Mouse (Mus musculus): Measurements from ENCODE around the gene Aco2. TPM values are rescaled to one million over a fixed set of nuclear protein-coding genes. Genes with fewer than 3 reads are reported as not detected.
A peak's percentile ranks its signal among the peaks of the same experiment; 100 is the strongest.

Gene Aco2
- total RNA-seq, 2 experiments from 2014 or later, result 16.3 to 59.3 TPM

DNA sequence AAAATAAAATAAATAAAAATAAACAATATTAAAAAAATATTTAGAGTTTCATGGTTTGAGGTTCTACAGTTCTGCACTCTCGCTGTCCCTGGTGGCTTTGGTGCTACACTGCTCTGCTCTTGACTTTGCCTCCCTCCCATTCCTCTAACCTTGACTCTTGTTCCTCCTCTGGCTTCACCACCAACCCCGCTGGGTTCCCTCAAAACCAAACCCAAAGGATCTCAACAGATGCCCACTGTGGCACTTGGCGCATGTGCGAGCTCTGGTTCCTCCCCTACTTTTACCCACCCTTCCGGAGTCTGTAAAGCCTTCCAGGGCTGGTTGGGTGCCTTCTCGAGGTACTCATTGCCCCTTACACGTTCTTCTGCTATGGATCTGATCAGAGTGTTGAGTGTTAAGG, 29.8 kb upstream of the Aco2 start:
- ATAC-seq (replicated peaks; ENCODE audit: low FRiP score, poor library complexity, severe bottlenecking), result no peak

- ATAC-seq (replicated peaks; ENCODE audit: low FRiP score, poor library complexity, severe bottlenecking), result no peak
Measured at GRCm38 (mm10) chr15:81845033-81845625, 27.0 kb upstream of the Aco2 start.

DNA sequence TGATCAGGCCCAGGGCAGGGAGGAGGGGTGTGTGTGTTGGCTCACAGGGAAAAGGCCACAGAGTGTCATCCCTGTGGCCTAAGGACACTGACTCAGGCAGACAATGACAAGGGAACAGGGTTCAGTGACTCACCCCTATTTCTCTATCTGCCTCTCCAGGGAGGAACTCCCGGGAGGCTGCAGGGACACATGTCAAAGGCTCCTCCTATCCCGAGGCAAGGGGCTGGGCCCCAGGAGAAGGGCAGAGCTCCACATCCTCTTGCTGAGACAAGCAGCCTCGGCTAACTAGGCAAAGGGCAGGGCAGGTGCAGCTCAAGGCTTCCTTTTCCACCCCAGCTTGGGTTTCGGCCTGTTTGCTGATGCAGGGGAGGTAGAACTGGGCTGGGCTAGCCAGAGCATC, 26.4 kb upstream of the Aco2 start:
- no peak for ATAC-seq (replicated peaks; ENCODE audit: low FRiP score, poor library complexity, severe bottlenecking)

- ATAC-seq (replicated peaks; ENCODE audit: low FRiP score, poor library complexity, severe bottlenecking), result no peak
Measured at GRCm38 (mm10) chr15:81846755-81847154, 25.4 kb upstream of the Aco2 start.

GRCm38 (mm10) chr15:81847161-81847560, 24.9 kb upstream of the Aco2 start:
- no peak for ATAC-seq (replicated peaks; ENCODE audit: low FRiP score, poor library complexity, severe bottlenecking)

GRCm38 (mm10) chr15:81847861-81848260, 24.2 kb upstream of the Aco2 start:
- 0 out of 2 replicates have a peak, but pooled peaks have one; percentile 10 for ATAC-seq (replicated peaks; ENCODE audit: low FRiP score, poor library complexity, severe bottlenecking)

GRCm38 (mm10) chr15:81848301-81848700, 23.8 kb upstream of the Aco2 start:
- peak; percentile 86 for ATAC-seq (replicated peaks; ENCODE audit: low FRiP score, poor library complexity, severe bottlenecking)

GRCm38 (mm10) chr15:81849104-81849503, 23.0 kb upstream of the Aco2 start:
- ATAC-seq (replicated peaks; ENCODE audit: low FRiP score, poor library complexity, severe bottlenecking), result no peak

- ATAC-seq (replicated peaks; ENCODE audit: low FRiP score, poor library complexity, severe bottlenecking), result no peak
Measured at GRCm38 (mm10) chr15:81850718-81851117, 21.4 kb upstream of the Aco2 start.

DNA sequence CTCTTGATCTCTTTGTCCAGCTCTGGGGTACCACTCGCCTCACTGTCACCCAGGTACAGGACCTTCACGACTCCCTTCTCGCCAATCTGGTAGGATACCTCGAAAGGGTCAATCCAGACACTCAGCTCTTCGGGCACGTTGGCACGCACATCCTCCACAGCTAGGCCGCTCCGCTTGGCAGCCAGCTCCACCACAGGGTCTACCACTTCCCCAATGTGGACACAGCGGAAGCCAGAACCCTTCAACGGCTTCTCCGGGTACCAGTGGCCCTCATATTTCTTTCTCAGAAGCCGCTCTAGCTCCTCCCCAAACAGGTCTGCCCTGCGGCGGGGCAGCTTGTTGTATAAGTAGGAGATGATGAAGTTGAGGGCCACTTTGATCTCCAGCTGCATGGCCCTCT, 20.7 kb upstream of the Aco2 start:
- ATAC-seq (replicated peaks; ENCODE audit: low FRiP score, poor library complexity, severe bottlenecking), result no peak

DNA sequence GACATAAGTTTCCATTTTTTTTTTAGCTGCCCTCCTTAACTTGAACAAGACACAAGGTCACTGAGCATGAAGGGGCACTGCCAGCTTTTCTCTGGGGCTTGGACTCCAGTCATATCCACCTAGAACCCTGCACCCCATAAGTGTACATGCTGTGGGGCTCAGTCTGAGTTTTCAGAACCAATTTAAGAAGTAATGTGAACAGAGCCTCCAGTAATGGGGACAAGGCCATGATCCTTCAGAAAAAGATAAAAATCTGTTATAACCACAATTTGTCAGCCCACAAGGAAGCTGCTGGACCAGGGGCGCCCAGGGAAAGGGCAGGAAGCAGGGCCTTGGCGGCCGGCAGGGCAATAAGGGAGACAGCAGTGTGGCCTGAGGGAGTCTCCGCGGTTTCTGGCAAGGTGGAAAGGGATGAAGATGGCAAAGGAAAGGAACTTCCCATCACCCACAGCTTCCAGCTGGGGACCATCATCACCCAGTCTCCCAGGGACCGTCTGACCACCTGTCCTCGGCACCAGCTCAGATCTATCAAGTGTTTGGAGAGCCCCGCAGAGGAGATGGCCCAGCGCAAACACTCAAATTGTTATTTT, 19.6 kb upstream of the Aco2 start:
- no peak for ATAC-seq (replicated peaks; ENCODE audit: low FRiP score, poor library complexity, severe bottlenecking)

DNA sequence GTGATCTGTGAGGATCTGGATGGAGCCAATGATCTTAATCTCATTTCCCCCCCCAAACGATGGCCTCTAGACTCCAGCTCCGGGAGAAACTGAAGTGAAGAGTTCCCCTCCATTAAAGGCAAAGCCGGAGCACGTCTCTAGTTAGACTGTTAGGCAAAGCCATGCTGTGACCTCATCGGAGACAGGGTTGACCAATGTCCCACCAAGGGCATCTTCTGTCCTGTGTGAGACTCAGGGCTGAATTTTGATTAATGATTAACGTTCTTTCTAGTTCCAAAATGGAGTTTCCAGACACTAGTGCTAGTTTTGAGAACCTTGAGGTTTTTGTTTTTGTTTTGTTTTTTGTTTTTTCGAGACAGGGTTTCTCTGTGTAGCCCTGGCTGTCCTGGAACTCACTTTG, 19.0 kb upstream of the Aco2 start:
- ATAC-seq (replicated peaks; ENCODE audit: low FRiP score, poor library complexity, severe bottlenecking), result no peak

GRCm38 (mm10) chr15:81856030-81856790, 15.9 kb upstream of the Aco2 start:
- ATAC-seq (replicated peaks; ENCODE audit: low FRiP score, poor library complexity, severe bottlenecking), result peak; percentile 73

GRCm38 (mm10) chr15:81856938-81857723, 15.0 kb upstream of the Aco2 start:
- no peak for ATAC-seq (replicated peaks; ENCODE audit: low FRiP score, poor library complexity, severe bottlenecking)

DNA sequence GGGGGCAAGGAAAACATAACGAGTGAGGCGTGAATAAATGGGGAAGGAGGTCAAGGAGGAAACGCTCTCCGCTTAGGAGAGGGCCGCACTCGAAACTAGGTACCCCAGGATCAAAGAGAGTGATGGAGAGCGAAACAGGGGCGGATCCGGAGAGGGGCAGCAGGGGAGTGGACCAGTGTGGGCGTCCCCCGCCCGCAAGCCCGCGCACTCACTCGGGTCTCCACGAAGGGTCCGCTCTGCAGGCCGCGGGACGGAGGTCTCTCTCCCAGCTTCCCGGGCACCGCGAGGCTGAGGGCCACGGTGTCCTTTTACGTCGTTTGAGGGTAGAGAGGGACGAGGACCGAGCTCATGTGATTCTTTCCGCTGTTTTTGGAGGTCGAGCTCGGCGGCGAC, 14.4 kb upstream of the Aco2 start:
- ATAC-seq (replicated peaks; ENCODE audit: low FRiP score, poor library complexity, severe bottlenecking), result peak; percentile 5

GRCm38 (mm10) chr15:81858138-81858516, 14.0 kb upstream of the Aco2 start:
- ATAC-seq (replicated peaks; ENCODE audit: low FRiP score, poor library complexity, severe bottlenecking), result peak; percentile 48

- ATAC-seq (replicated peaks; ENCODE audit: low FRiP score, poor library complexity, severe bottlenecking), result peak; percentile 37
Measured at GRCm38 (mm10) chr15:81858517-81859329, 13.4 kb upstream of the Aco2 start, which contains the start of gene Tob2. Tob2 (minus strand) TSS chr15:81858796.

GRCm38 (mm10) chr15:81859330-81860255, 12.5 kb upstream of the Aco2 start:
- ATAC-seq (replicated peaks; ENCODE audit: low FRiP score, poor library complexity, severe bottlenecking), result peak; percentile 69

Measured in erythroblast, adult 5-6 weeks (primary cell).